Mouse (Mus musculus): ENCODE data around the gene Tepsin.

GRCm38 (mm10) chr11:120067834-120068233, 30.7 kb downstream of the Tepsin start:
- TF ChIP-seq EP300 (IDR thresholded peaks at IDR 0.05; ENCODE audit: low read depth) (no peak), CTCF (IDR thresholded peaks at IDR 0.05; ENCODE audit: low read depth) (peak; percentile 41)

All from liver, embryonic 14.5 days (tissue).